In the genomic region with DNA sequence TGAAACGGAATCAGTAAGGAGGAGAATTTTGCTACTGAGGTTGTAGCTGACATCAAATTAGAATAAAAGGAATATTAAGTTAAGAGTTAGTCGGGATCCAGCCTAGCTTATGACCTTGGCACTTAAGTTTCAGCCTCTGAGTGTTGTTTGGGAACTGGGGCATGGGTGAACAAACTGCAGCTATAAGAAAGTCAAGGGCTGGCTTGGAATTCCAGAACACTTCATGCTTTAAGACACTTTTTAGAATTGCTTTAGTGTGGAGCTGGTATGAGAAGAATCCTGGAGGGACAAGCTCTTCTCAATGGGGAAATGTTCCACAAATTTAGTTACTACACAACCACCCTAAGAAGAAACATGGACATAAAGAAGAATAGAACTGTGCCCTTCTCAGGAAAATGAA, we compare ENCODE assay signal across 16 mouse cellular contexts.
"Had no signal": no experiment of that assay in that cellular context is flagged by ENCODE, and none has a peak within 500 bp of the region (broad histone marks: within the 10 kb centered on the region; RNA-seq: fewer than 3 reads in every experiment).

No protein-coding gene starts in this region.

- H3K4me3 ChIP-seq: neural tube, embryonic 13.5 days; neural tube, embryonic 15.5 days; stomach, embryonic 15.5 days had no signal

- H3K27ac ChIP-seq: neural tube, embryonic 13.5 days; neural tube, embryonic 15.5 days; stomach, embryonic 15.5 days; stomach, postnatal 0 days had no signal

- H3K27me3 ChIP-seq: neural tube, embryonic 13.5 days; neural tube, embryonic 15.5 days; stomach, embryonic 15.5 days had no signal

- H3K9me3 ChIP-seq: neural tube, embryonic 13.5 days; neural tube, embryonic 15.5 days; stomach, embryonic 15.5 days had no signal

- DNase-seq: retina, postnatal 1 day; right cerebral cortex, adult 18-20 months; right cerebral cortex, postnatal 14 days; right cerebral cortex, postnatal 25 days; right cerebral cortex, postnatal 4 days; spleen, adult 18-20 months; thymus, adult 18-20 months; thymus, adult 2 months; thymus, postnatal 14 days; thymus, postnatal 25 days; thymus, postnatal 36 days; thymus, postnatal 4 days had no signal

- H3K36me3 ChIP-seq: neural tube, embryonic 15.5 days; stomach, embryonic 15.5 days had no signal

- H3K9ac ChIP-seq: neural tube, embryonic 13.5 days; neural tube, embryonic 15.5 days; stomach, embryonic 15.5 days had no signal

- H3K4me2 ChIP-seq: neural tube, embryonic 13.5 days; neural tube, embryonic 15.5 days; stomach, embryonic 15.5 days had no signal

- H3K4me1 ChIP-seq: neural tube, embryonic 13.5 days; neural tube, embryonic 15.5 days; stomach, embryonic 15.5 days had no signal
